Mouse (Mus musculus): ENCODE measurements around the gene Ndc1. TPM values are rescaled to one million over a fixed set of nuclear protein-coding genes. Genes with fewer than 3 reads are reported as not detected.
"Not testable (repeated sequence)": the region's sequence is repeated elsewhere in the genome, so short reads cannot be mapped to it uniquely, and the experiment has no call there.

Gene Ndc1
- polyA plus RNA-seq, 1 experiment from 2014 or later, result 61.7 TPM

- no peak overlapping the region for H3K4me2 ChIP-seq (ENCODE audit: low read depth, low read length)
- WGBS, result 53% methylated on average over 4 of the region's 4 CpGs
Observed at GRCm38 (mm10) chr4:107354543-107354942, 13.0 kb upstream of the Ndc1 start.

GRCm38 (mm10) chr4:107357172-107357571 lies 10.4 kb upstream of the Ndc1 start:
- 84% methylated on average over 8 of the region's 8 CpGs for WGBS

More at GRCm38 (mm10) chr4:107354543-107354942, 13.0 kb upstream of the Ndc1 start:
- Histone ChIP-seq H3K36me3 (replicated peaks; ENCODE audit: control insufficient read depth, insufficient read depth, low read depth, low read length) (no peaks in the 10 kb centered on the region), H3K9me3 (replicated peaks; ENCODE audit: control insufficient read depth, low read length) (no peaks in the 10 kb centered on the region), H3K4me1 (ENCODE audit: control insufficient read depth, insufficient read depth, low read length) (no peaks in the 10 kb centered on the region), H3K27ac (replicated peaks; ENCODE audit: low read depth, low read length) (no peak overlapping the region), H3K4me3 (ENCODE audit: low read depth, low read length) (no peak overlapping the region), H3K9ac (replicated peaks; ENCODE audit: low read length) (no peak overlapping the region), H3K27me3 (ENCODE audit: control insufficient read depth, insufficient read depth, low read length) (no peaks in the 10 kb centered on the region)
- ATAC-seq (replicated peaks; ENCODE audit: insufficient number of reproducible peaks, low FRiP score, low TSS enrichment, low read depth) (no peak), DNase-seq (ENCODE audit: low spot score) (no peak)

GRCm38 (mm10) chr4:107358460-107358859 lies 9.1 kb upstream of the Ndc1 start:
- DNase-seq (ENCODE audit: low spot score) (no peak), ATAC-seq (replicated peaks; ENCODE audit: insufficient number of reproducible peaks, low FRiP score, low TSS enrichment, low read depth) (no peak)
- Histone ChIP-seq H3K27me3 (ENCODE audit: control insufficient read depth, insufficient read depth, low read length) (no peaks in the 10 kb centered on the region), H3K36me3 (replicated peaks; ENCODE audit: control insufficient read depth, insufficient read depth, low read depth, low read length) (no peaks in the 10 kb centered on the region), H3K4me3 (ENCODE audit: low read depth, low read length) (no peak overlapping the region), H3K4me1 (ENCODE audit: control insufficient read depth, insufficient read depth, low read length) (no peaks in the 10 kb centered on the region), H3K9ac (replicated peaks; ENCODE audit: low read length) (no peak overlapping the region), H3K4me2 (ENCODE audit: low read depth, low read length) (no peak overlapping the region), H3K27ac (replicated peaks; ENCODE audit: low read depth, low read length) (no peak overlapping the region), H3K9me3 (replicated peaks; ENCODE audit: control insufficient read depth, low read length) (no peaks in the 10 kb centered on the region)
- WGBS, result 88% methylated on average over 3 of the region's 3 CpGs

More at GRCm38 (mm10) chr4:107357172-107357571, 10.4 kb upstream of the Ndc1 start:
- H3K4me1 ChIP-seq (ENCODE audit: control insufficient read depth, insufficient read depth, low read length); H3K4me3 ChIP-seq (ENCODE audit: low read depth, low read length); H3K9ac ChIP-seq (replicated peaks; ENCODE audit: low read length); H3K4me2 ChIP-seq (ENCODE audit: low read depth, low read length); H3K27ac ChIP-seq (replicated peaks; ENCODE audit: low read depth, low read length); ATAC-seq (replicated peaks; ENCODE audit: insufficient number of reproducible peaks, low FRiP score, low TSS enrichment, low read depth); DNase-seq (ENCODE audit: low spot score); H3K36me3 ChIP-seq (replicated peaks; ENCODE audit: control insufficient read depth, insufficient read depth, low read depth, low read length); H3K9me3 ChIP-seq (replicated peaks; ENCODE audit: control insufficient read depth, low read length); H3K27me3 ChIP-seq (ENCODE audit: control insufficient read depth, insufficient read depth, low read length): not testable (repeated sequence)

DNA sequence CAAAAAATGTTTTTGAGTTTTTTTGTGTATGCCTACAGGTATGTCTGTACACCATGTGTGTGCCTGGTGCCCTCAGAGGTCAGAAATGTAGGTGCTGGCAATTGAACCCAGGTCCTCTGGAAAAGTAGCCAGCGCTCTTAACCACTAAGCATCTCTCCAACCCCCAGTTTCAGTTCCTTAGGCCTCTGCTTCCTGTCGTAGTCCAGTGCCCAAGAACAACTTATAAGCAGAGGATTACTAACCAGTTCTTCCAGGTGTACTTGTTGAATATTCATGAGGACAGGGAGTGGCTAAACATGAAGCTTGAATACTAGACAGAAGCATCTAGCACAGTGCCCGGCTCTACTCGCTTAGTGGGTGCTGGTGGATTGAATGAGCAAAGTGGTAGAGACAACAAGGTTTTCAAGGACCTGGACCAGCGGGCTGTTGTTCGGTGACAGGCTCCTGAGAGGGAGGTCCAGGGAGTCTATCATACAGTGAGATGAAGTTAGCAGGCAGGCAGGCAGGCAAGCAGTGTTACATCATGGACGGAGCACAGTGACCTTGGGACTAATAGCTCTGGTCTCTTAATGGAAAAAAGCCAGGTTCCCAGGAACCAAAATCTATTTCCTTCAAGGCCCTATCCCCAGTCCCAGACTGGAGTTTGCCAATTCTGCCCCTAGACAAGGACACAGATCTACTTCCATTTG lies 7.0 kb upstream of the Ndc1 start:
- WGBS, result 85% methylated on average over 7 of the region's 7 CpGs
- no peak overlapping the region for H3K4me3 ChIP-seq (ENCODE audit: low read depth, low read length)
- ATAC-seq (replicated peaks; ENCODE audit: insufficient number of reproducible peaks, low FRiP score, low TSS enrichment, low read depth) (no peak), DNase-seq (ENCODE audit: low spot score) (no peak)
- H3K9ac ChIP-seq (replicated peaks; ENCODE audit: low read length), result no peak overlapping the region
- no peak overlapping the region for H3K27ac ChIP-seq (replicated peaks; ENCODE audit: low read depth, low read length)
- H3K9me3 ChIP-seq (replicated peaks; ENCODE audit: control insufficient read depth, low read length), result no peaks in the 10 kb centered on the region
- H3K4me2 ChIP-seq (ENCODE audit: low read depth, low read length), result no peak overlapping the region
- H3K4me1 ChIP-seq (ENCODE audit: control insufficient read depth, insufficient read depth, low read length), result no peaks in the 10 kb centered on the region
- no peaks in the 10 kb centered on the region for H3K27me3 ChIP-seq (ENCODE audit: control insufficient read depth, insufficient read depth, low read length)
- H3K36me3 ChIP-seq (replicated peaks; ENCODE audit: control insufficient read depth, insufficient read depth, low read depth, low read length), result no peaks in the 10 kb centered on the region

DNA sequence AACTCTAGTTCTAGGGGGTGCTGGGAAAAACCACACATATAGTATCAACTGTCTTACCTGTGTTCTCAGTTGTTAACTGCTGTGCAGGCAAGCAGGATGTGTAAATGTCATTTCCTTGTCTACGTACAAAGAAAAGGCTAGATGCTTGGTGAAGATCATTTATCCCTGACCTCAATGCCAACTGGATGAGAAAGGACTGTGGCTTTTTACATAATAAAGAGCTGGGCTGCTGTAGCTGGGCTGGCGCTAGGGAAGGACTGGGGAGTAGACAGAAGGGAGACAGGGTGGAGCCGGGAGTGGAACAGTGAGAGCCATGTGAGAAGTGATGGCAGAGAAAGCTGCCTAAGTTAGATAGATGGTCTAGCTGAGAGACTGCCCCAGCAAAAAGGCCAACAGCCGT lies 4.8 kb upstream of the Ndc1 start:
- no peak for ATAC-seq (replicated peaks; ENCODE audit: insufficient number of reproducible peaks, low FRiP score, low TSS enrichment, low read depth)
- WGBS, result 68% methylated on average over 4 of the region's 4 CpGs
- no peak overlapping the region for H3K4me3 ChIP-seq (ENCODE audit: low read depth, low read length)

GRCm38 (mm10) chr4:107363573-107363972 lies 4.0 kb upstream of the Ndc1 start:
- Histone ChIP-seq H3K36me3 (replicated peaks; ENCODE audit: control insufficient read depth, insufficient read depth, low read depth, low read length) (no peaks in the 10 kb centered on the region), H3K27me3 (ENCODE audit: control insufficient read depth, insufficient read depth, low read length) (no peaks in the 10 kb centered on the region), H3K4me2 (ENCODE audit: low read depth, low read length) (no peak overlapping the region), H3K9ac (replicated peaks; ENCODE audit: low read length) (no peak overlapping the region), H3K4me1 (ENCODE audit: control insufficient read depth, insufficient read depth, low read length) (no peaks in the 10 kb centered on the region; the same call in 1 of the 2 replicates), H3K27ac (replicated peaks; ENCODE audit: low read depth, low read length) (no peak overlapping the region), H3K4me3 (ENCODE audit: low read depth, low read length) (no peak overlapping the region), H3K9me3 (replicated peaks; ENCODE audit: control insufficient read depth, low read length) (no peaks in the 10 kb centered on the region)
- DNase-seq (ENCODE audit: low spot score) (no peak), ATAC-seq (replicated peaks; ENCODE audit: insufficient number of reproducible peaks, low FRiP score, low TSS enrichment, low read depth) (no peak)
- 78% methylated on average over 6 of the region's 6 CpGs for WGBS

More for the DNA sequence above, 4.8 kb upstream of the Ndc1 start:
- Histone ChIP-seq H3K36me3 (replicated peaks; ENCODE audit: control insufficient read depth, insufficient read depth, low read depth, low read length) (no peaks in the 10 kb centered on the region), H3K27ac (replicated peaks; ENCODE audit: low read depth, low read length) (no peak overlapping the region), H3K27me3 (ENCODE audit: control insufficient read depth, insufficient read depth, low read length) (no peaks in the 10 kb centered on the region), H3K9me3 (replicated peaks; ENCODE audit: control insufficient read depth, low read length) (no peaks in the 10 kb centered on the region), H3K4me2 (ENCODE audit: low read depth, low read length) (no peak overlapping the region), H3K4me1 (ENCODE audit: control insufficient read depth, insufficient read depth, low read length) (no peaks in the 10 kb centered on the region), H3K9ac (replicated peaks; ENCODE audit: low read length) (no peak overlapping the region)
- no peak for DNase-seq (ENCODE audit: low spot score)

GRCm38 (mm10) chr4:107364190-107364639 lies 3.4 kb upstream of the Ndc1 start:
- Histone ChIP-seq H3K9me3 (replicated peaks; ENCODE audit: control insufficient read depth, low read length) (no peaks in the 10 kb centered on the region), H3K36me3 (replicated peaks; ENCODE audit: control insufficient read depth, insufficient read depth, low read depth, low read length) (no peaks in the 10 kb centered on the region), H3K27me3 (ENCODE audit: control insufficient read depth, insufficient read depth, low read length) (no peaks in the 10 kb centered on the region), H3K27ac (replicated peaks; ENCODE audit: low read depth, low read length) (no peak overlapping the region), H3K4me1 (ENCODE audit: control insufficient read depth, insufficient read depth, low read length) (no peaks in the 10 kb centered on the region; the same call in 1 of the 2 replicates), H3K9ac (replicated peaks; ENCODE audit: low read length) (no peak overlapping the region), H3K4me3 (ENCODE audit: low read depth, low read length) (no peak overlapping the region), H3K4me2 (ENCODE audit: low read depth, low read length) (no peak overlapping the region)
- DNase-seq (ENCODE audit: low spot score) (no peak), ATAC-seq (replicated peaks; ENCODE audit: insufficient number of reproducible peaks, low FRiP score, low TSS enrichment, low read depth) (no peak)
- WGBS, result 91% methylated on average over 5 of the region's 5 CpGs

GRCm38 (mm10) chr4:107366408-107366807 lies 1.2 kb upstream of the Ndc1 start:
- not testable (repeated sequence) for H3K4me2 ChIP-seq (ENCODE audit: low read depth, low read length); H3K9me3 ChIP-seq (replicated peaks; ENCODE audit: control insufficient read depth, low read length); H3K4me1 ChIP-seq (ENCODE audit: control insufficient read depth, insufficient read depth, low read length); H3K9ac ChIP-seq (replicated peaks; ENCODE audit: low read length); H3K27me3 ChIP-seq (ENCODE audit: control insufficient read depth, insufficient read depth, low read length); ATAC-seq (replicated peaks; ENCODE audit: insufficient number of reproducible peaks, low FRiP score, low TSS enrichment, low read depth); H3K4me3 ChIP-seq (ENCODE audit: low read depth, low read length); H3K36me3 ChIP-seq (replicated peaks; ENCODE audit: control insufficient read depth, insufficient read depth, low read depth, low read length); DNase-seq (ENCODE audit: low spot score); H3K27ac ChIP-seq (replicated peaks; ENCODE audit: low read depth, low read length)
